Mouse (Mus musculus) left cerebral cortex, postnatal 14 days (tissue): ENCODE measurements around the gene Olfr2. TPM values are rescaled to one million over a fixed set of nuclear protein-coding genes. Genes with fewer than 3 reads are reported as not detected.
"Not testable (repeated sequence)": the region's sequence is repeated elsewhere in the genome, so short reads cannot be mapped to it uniquely, and the experiment has no call there.

Source experiments
- DNase-seq, 2 experiments: peaks; one replicate each; pipeline ENCODE4 v3.0.0; 2021 to 2022; ENCODE audit warnings: low spot score in 2 of 2, mixed read lengths in 1 of 2
- intact Hi-C: fragments of 180-260 bp; cut with DNase I; formaldehyde crosslinking; loops from one replicate; pipeline ENCODE4 v1.15.1; 2025
- long read RNA-seq, 2 experiments: library from polyadenylated mRNA; stranded (forward); transcript quantifications; one replicate each; pipeline ENCODE4 v2.0.0; 2021
- total RNA-seq, 2 experiments: library from RNA; stranded (reverse); gene quantifications; 2 replicates each; pipeline ENCODE4 v1.2.3; 2021

Olfr2 gene
- not detected for total RNA-seq
- long read RNA-seq, experiment 1 = 0 reads
- long read RNA-seq, experiment 2 = 0 reads

GRCm38 (mm10) chr7:107005972-107006371 is at the start of gene Olfr2:
Olfr2 (minus strand) TSS chr7:107006072.
- DNase-seq = no peak
- intact Hi-C loops = no loop called here

GRCm38 (mm10) chr7:107047578-107047977 is 41.7 kb upstream of the Olfr2 start:
- intact Hi-C loops = loop anchor here (5.0 kb wide), 1 partner anchor 1230 kb away; no protein-coding TSS in a partner anchor
- no peak for DNase-seq

DNA sequence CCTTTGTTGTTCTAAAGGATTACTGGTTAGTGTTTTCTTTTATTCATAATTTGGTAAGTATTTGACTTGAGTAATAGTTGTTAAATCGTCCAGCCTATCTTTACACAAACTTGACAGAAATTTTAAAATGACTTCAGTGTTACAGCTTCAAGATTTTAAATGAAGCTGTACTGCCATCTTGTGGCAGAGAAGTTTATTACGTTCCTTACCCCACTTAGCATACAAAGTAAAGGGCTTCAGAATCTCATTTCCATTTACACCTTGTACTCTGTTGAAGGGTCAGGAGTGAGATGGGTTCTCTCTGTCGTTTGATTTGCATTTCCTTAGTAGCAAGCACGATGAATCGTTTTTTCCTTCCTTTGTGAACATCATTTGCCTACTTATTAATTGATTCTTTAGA is 40.0 kb upstream of the Olfr2 start:
- DNase-seq = peak; percentile 59 to 76
- intact Hi-C loops = loop anchor here (5.0 kb wide), 1 partner anchor 1229 kb away; no protein-coding TSS in a partner anchor

- intact Hi-C loops = no loop called here
- no peak for DNase-seq
These were observed 38.5 kb upstream of the Olfr2 start for GRCm38 (mm10) chr7:107044407-107044806.

DNA sequence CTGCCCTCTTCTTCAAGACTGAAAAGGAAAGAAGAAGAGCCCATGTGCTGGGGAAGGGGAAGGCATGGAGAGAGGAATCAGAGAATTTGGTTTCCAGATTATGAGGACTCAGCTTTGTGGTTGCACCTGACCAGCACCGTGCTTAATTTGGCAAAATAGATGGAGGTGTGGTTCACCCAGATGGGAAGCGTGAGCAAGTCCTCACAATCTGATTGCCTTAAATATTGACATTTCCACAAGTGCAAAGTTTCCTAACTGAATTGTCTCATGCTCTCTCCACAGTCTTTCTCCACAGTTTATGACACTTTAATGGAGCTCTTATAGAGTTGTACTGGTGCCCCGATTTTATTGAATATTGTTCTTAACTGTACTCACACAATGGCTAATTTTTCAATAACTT is 37.3 kb upstream of the Olfr2 start:
- intact Hi-C loops = no loop called here
- DNase-seq = no peak

- intact Hi-C loops = no loop called here
- no peak for DNase-seq
These were observed 34.2 kb upstream of the Olfr2 start for GRCm38 (mm10) chr7:107039934-107040563.

DNA sequence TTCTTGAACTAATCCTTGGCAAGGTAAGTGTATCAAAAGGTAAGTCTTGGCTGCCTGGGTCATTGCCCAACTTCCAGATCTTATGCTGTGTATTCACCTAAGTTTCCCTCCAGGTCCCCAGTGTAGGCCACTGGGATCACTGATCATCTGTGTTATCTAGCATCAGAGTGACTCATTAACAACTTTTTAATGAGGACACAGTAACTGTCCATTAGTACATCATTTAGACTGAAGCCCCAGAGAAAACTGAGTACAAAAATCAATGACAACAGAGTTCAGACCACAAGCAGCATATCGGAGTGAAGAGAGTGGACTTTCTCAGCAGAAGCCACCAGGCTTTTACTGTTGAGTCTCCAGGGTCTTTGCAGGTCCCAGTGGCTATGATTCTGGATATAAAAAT is 25.0 kb upstream of the Olfr2 start, which contains the start of gene Olfr713:
TSS of gene Olfr713 (plus strand) at position 301 of the 400 bp plus-strand sequence.
- no peak for DNase-seq
- intact Hi-C loops = no loop called here

- intact Hi-C loops = no loop called here
- no peak for DNase-seq
These were observed 1.7 kb downstream of the Olfr2 start for GRCm38 (mm10) chr7:107004169-107004568.

GRCm38 (mm10) chr7:107000798-107001197 is 5.1 kb downstream of the Olfr2 start:
- DNase-seq = no peak
- intact Hi-C loops = no loop called here

GRCm38 (mm10) chr7:106985236-106985635 is 20.6 kb downstream of the Olfr2 start:
- intact Hi-C loops = no loop called here
- DNase-seq = no peak

GRCm38 (mm10) chr7:106975353-106975752 is 30.5 kb downstream of the Olfr2 start, which contains the start of gene Olfr711:
Olfr711 (minus strand) TSS chr7:106975453.
- intact Hi-C loops = no loop called here
- DNase-seq = no peak

DNA sequence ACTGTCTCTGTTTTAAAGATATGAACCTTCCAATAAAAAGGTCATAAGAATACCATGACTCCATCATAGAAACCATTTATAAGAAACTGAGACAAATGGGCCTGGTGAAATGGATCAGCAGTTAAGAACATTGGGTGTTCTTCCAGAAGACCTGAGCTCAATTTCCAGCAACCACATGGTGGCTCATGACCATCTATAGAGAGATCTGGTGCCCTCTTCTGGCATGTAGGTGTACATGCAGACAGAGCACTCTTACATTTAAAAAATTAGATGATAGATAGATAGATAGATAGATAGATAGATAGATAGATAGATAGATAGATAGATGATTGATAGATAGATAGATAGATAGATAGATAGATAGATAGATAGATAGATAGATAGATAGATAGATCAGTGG is 38.4 kb downstream of the Olfr2 start:
- intact Hi-C loops, DNase-seq: not testable (repeated sequence)

DNA sequence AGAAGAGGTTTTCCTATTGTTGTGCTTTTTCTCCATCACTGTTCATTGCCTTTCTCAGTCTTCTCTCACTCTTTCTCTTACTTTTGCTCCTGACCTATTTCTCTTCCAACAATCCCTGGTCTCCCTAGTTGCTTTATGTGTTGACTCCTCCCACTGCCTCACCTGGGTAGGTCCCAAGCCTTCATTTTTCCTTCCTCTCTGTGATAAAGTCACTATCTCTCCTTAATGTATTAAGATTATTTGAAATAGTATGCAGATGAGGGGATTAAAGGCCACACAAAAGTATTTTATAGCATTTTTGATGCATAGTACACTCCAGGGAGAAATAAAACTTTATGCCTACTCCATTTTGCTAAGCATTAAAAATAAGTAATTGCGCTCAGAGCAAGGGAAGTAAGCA is 42.0 kb downstream of the Olfr2 start, which contains the start of gene Olfr6:
TSS of gene Olfr6 (minus strand) at position 101 of the 400 bp plus-strand sequence.
- intact Hi-C loops = no loop called here
- no peak for DNase-seq

DNA sequence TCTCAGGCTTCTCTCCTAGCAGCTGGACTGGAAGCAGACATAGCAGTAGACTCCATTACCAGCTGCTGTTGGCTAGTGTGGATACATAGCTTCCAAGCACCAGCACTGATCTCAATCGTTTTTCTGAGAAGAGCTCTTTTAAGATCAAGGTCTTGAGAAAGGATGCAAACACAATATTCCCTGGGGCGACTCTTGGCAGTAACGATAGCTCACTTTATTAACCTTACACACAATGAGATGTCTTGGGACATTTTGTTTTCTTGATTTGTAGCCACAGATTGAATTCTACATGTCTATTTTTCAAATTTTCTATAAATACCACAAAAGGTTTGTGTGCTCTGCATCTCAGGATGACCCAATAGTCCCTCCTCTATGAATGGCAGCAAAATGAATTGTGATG is 57.7 kb downstream of the Olfr2 start, which contains the start of gene Olfr710:
TSS of gene Olfr710 (minus strand) at position 101 of the 400 bp plus-strand sequence.
- DNase-seq = no peak
- intact Hi-C loops = no loop called here

Other genes with a start within 250 kb of the Olfr2 start
- not detected for gene Olfr699, start 212.9 kb downstream of the Olfr2 start, total RNA-seq
- gene Olfr700, start 197.2 kb downstream of the Olfr2 start, total RNA-seq = not detected
- not detected for gene Olfr701, start 191.9 kb downstream of the Olfr2 start, total RNA-seq
- gene Olfr702, start 172.2 kb downstream of the Olfr2 start, total RNA-seq = not detected
- not detected for gene Olfr703, start 162.7 kb downstream of the Olfr2 start, total RNA-seq
- gene Olfr704, start 142.9 kb downstream of the Olfr2 start, total RNA-seq = not detected
- not detected for gene Olfr705, start 129.2 kb downstream of the Olfr2 start, total RNA-seq
- not detected for gene Olfr706, start 117.9 kb downstream of the Olfr2 start, total RNA-seq
- gene Olfr707, start 104.8 kb downstream of the Olfr2 start, total RNA-seq = not detected
- not detected for gene Olfr1532-ps1, start 98.1 kb downstream of the Olfr2 start, total RNA-seq
- gene Olfr709-ps1, start 73.9 kb downstream of the Olfr2 start, total RNA-seq = not detected
- gene Olfr710, start 57.8 kb downstream of the Olfr2 start, total RNA-seq = not detected
- gene Olfr6, start 42.1 kb downstream of the Olfr2 start, total RNA-seq = not detected
- gene Olfr711, start 30.6 kb downstream of the Olfr2 start, total RNA-seq = not detected
- gene Olfr713, start 25.1 kb upstream of the Olfr2 start, total RNA-seq = not detected
- gene Olfr714, start 64.9 kb upstream of the Olfr2 start, total RNA-seq = not detected
- gene Olfr17, start 87.1 kb upstream of the Olfr2 start, total RNA-seq = not detected
- not detected for gene Olfr715b, start 104.3 kb upstream of the Olfr2 start, total RNA-seq
- not detected for gene Olfr715, start 125.0 kb upstream of the Olfr2 start, total RNA-seq
- not detected for gene Olfr716, start 132.3 kb upstream of the Olfr2 start, total RNA-seq
- not detected for gene Nlrp14, start 160.9 kb upstream of the Olfr2 start, total RNA-seq
- gene Rbmxl2, start 203.4 kb upstream of the Olfr2 start, total RNA-seq = not detected